Mouse (Mus musculus) G1E (cell line): Measurements from ENCODE around the gene Cnn2.

ENCODE experiments used
- CTCF ChIP-seq: IDR thresholded peaks from 2 replicates; pipeline ENCODE4 v1.5.1; 2012; ENCODE audit warnings: low read depth, low read length, inconsistent platforms, mixed read lengths
- GATA1 ChIP-seq: IDR thresholded peaks from 2 replicates; pipeline ENCODE4 v1.6.1; 2012; ENCODE audit warnings: borderline replicate concordance, low read length, inconsistent platforms, mixed read lengths
- POLR2AphosphoS5 ChIP-seq: IDR thresholded peaks from 2 replicates; pipeline ENCODE4 v1.6.1; 2012; ENCODE audit warnings: low read depth, low read length, inconsistent platforms; ENCODE audit not compliant: insufficient replicate concordance
- TAL1 ChIP-seq: conservative IDR thresholded peaks from 2 replicates; pipeline ENCODE4 v1.6.1; 2012; ENCODE audit warnings: low read depth, low read length, inconsistent platforms, mixed read lengths

- TF ChIP-seq GATA1 = no peak
- TF ChIP-seq POLR2AphosphoS5 = no peak
- no peak for TF ChIP-seq CTCF
- TF ChIP-seq TAL1 = no peak
These were observed 36.1 kb downstream of the Cnn2 start for GRCm38 (mm10) chr10:80024229-80025043.
